Mouse (Mus musculus) CH12.LX (cell line): ENCODE results near the gene Prkag2. TPM values are rescaled to one million over a fixed set of nuclear protein-coding genes. Genes with fewer than 3 reads are reported as not detected.

Experiments
- DNase-seq: peaks from one replicate; pipeline ENCODE4 v3.0.0-alpha.2; 2013; ENCODE audit errors: extremely low read depth
- H3K27ac ChIP-seq: 2 replicates; pipeline ENCODE4 v1.5.1; 2012; ENCODE audit warnings: low read depth, mild to moderate bottlenecking, control low read depth, moderate library complexity; ENCODE audit not compliant: insufficient read depth
- H3K27me3 ChIP-seq: replicated peaks from 2 replicates; pipeline ENCODE3; 2012; ENCODE audit warnings: inconsistent platforms
- H3K36me3 ChIP-seq, 2 experiments: replicated peaks in 1 of 2; 2 replicates each; pipeline versions ENCODE3 to v1.6.1; 2012; ENCODE audit warnings: inconsistent platforms in 1 of 2, low read length in 1 of 2, mild to moderate bottlenecking in 1 of 2, mixed read lengths in 1 of 2, moderate library complexity in 1 of 2; ENCODE audit not compliant: control insufficient read depth in 1 of 2, insufficient read depth in 1 of 2
- H3K4me1 ChIP-seq, 2 experiments: 2 replicates each; pipeline ENCODE4 v1.6.1; 2012; ENCODE audit warnings: inconsistent platforms in 1 of 2, moderate library complexity in 1 of 2; ENCODE audit not compliant: insufficient read depth in 2 of 2, control insufficient read depth in 1 of 2
- H3K4me2 ChIP-seq: 2 replicates; pipeline ENCODE4 v1.6.1; 2012; ENCODE audit warnings: low read depth, mild to moderate bottlenecking, control low read depth; ENCODE audit not compliant: poor library complexity, insufficient read depth, severe bottlenecking
- H3K4me3 ChIP-seq, 3 experiments: fragments of 150-350 bp in 1 of 3; sonication (generic) in 1 of 3; replicated peaks in 1 of 3; 2 replicates each; pipeline versions ENCODE3 to v1.5.1; 2011 to 2012; ENCODE audit warnings: low read depth in 2 of 3, low read length in 2 of 3, mild to moderate bottlenecking in 2 of 3, moderate library complexity in 2 of 3, control low read depth in 1 of 3, improper control_type of control experiment in 1 of 3, inconsistent platforms in 1 of 3, mixed read lengths in 1 of 3; ENCODE audit not compliant: poor library complexity in 1 of 3
- H3K79me2 ChIP-seq: replicated peaks from 2 replicates; pipeline ENCODE4 v1.6.1; 2012; ENCODE audit warnings: mild to moderate bottlenecking, moderate library complexity; ENCODE audit not compliant: control insufficient read depth, poor library complexity, insufficient read depth, severe bottlenecking; ENCODE audit errors: extremely low read depth
- H3K9ac ChIP-seq: 2 replicates; pipeline ENCODE4 v1.6.1; 2012; ENCODE audit warnings: low read depth, mild to moderate bottlenecking, control low read depth, moderate library complexity; ENCODE audit not compliant: insufficient read depth
- H3K9me3 ChIP-seq: replicated peaks from 2 replicates; pipeline ENCODE3; 2012; ENCODE audit warnings: low read length, inconsistent platforms, mixed read lengths
- BHLHE40 ChIP-seq: IDR thresholded peaks from 2 replicates; pipeline ENCODE4 v1.6.1; 2011; ENCODE audit warnings: mild to moderate bottlenecking, low read depth, low read length, improper control_type of control experiment
- CHD1 ChIP-seq: IDR thresholded peaks from 2 replicates; pipeline ENCODE4 v1.6.1; 2012; ENCODE audit warnings: low read depth, low read length, improper control_type of control experiment, inconsistent platforms
- CHD2 ChIP-seq: IDR thresholded peaks from 2 replicates; pipeline ENCODE4 v1.6.1; 2011; ENCODE audit warnings: low read length, improper control_type of control experiment
- CTCF ChIP-seq, 2 experiments: IDR thresholded peaks in 1 of 2; conservative IDR thresholded peaks in 1 of 2; 2 replicates each; pipeline ENCODE4 v1.5.1; 2011 to 2012; ENCODE audit warnings: low read depth in 2 of 2, low read length in 2 of 2, improper control_type of control experiment in 1 of 2, inconsistent platforms in 1 of 2, mild to moderate bottlenecking in 1 of 2, moderate library complexity in 1 of 2
- E2F4 ChIP-seq: IDR thresholded peaks from 2 replicates; pipeline ENCODE4 v1.6.1; 2011; ENCODE audit warnings: low read depth, low read length, improper control_type of control experiment; ENCODE audit not compliant: insufficient replicate concordance
- ETS1 ChIP-seq: conservative IDR thresholded peaks from 2 replicates; pipeline ENCODE4 v1.6.1; 2012; ENCODE audit warnings: low read depth, mild to moderate bottlenecking, inconsistent platforms, low read length, improper control_type of control experiment, moderate library complexity
- GABPA ChIP-seq: IDR thresholded peaks from 2 replicates; pipeline ENCODE4 v1.6.1; 2012; ENCODE audit warnings: low read depth, low read length, improper control_type of control experiment, inconsistent platforms; ENCODE audit not compliant: insufficient replicate concordance
- HCFC1 ChIP-seq: IDR thresholded peaks from 2 replicates; pipeline ENCODE4 v1.6.1; 2012; ENCODE audit warnings: low read depth, mild to moderate bottlenecking, inconsistent platforms, low read length, improper control_type of control experiment
- IRF4 ChIP-seq: IDR thresholded peaks from 2 replicates; pipeline ENCODE4 v1.6.1; 2014; ENCODE audit warnings: low read depth, mild to moderate bottlenecking, inconsistent platforms, low read length, improper control_type of control experiment
- JUN ChIP-seq: IDR thresholded peaks from 2 replicates; pipeline ENCODE4 v1.6.1; 2011; ENCODE audit warnings: low read depth, mild to moderate bottlenecking, low read length, improper control_type of control experiment, moderate library complexity; ENCODE audit not compliant: insufficient read depth
- KAT2A ChIP-seq: IDR thresholded peaks from 2 replicates; pipeline ENCODE4 v1.6.1; 2012; ENCODE audit warnings: low read length, improper control_type of control experiment, inconsistent platforms; ENCODE audit not compliant: insufficient replicate concordance
- MAFK ChIP-seq: IDR thresholded peaks from 2 replicates; pipeline ENCODE4 v1.6.1; 2011; ENCODE audit warnings: low read length, improper control_type of control experiment; ENCODE audit not compliant: insufficient replicate concordance
- MAZ ChIP-seq: IDR thresholded peaks from 2 replicates; pipeline ENCODE4 v1.6.1; 2012; ENCODE audit warnings: low read depth, mild to moderate bottlenecking, inconsistent platforms, low read length, improper control_type of control experiment, moderate library complexity
- MEF2A ChIP-seq: IDR thresholded peaks from 2 replicates; pipeline ENCODE4 v1.6.1; 2014; ENCODE audit warnings: low read depth, mild to moderate bottlenecking, inconsistent platforms, low read length, improper control_type of control experiment, borderline replicate concordance
- MXI1 ChIP-seq: IDR thresholded peaks from 2 replicates; pipeline ENCODE4 v1.6.1; 2011; ENCODE audit warnings: mild to moderate bottlenecking, low read depth, low read length, improper control_type of control experiment
- MYC ChIP-seq: IDR thresholded peaks from 2 replicates; pipeline ENCODE4 v1.6.1; 2011; ENCODE audit warnings: low read depth, mild to moderate bottlenecking, improper control_type of control experiment, low read length
- NRF1 ChIP-seq: IDR thresholded peaks from 2 replicates; pipeline ENCODE4 v1.6.1; 2014; ENCODE audit warnings: low read depth, mild to moderate bottlenecking, inconsistent platforms, low read length, improper control_type of control experiment, moderate library complexity
- POLR2A ChIP-seq: IDR thresholded peaks from 2 replicates; pipeline ENCODE4 v1.6.1; 2011; ENCODE audit warnings: low read depth, mild to moderate bottlenecking, improper control_type of control experiment, low read length
- POLR2AphosphoS2 ChIP-seq: IDR thresholded peaks from 2 replicates; pipeline ENCODE4 v1.6.1; 2011; ENCODE audit warnings: low read depth, low read length, improper control_type of control experiment
- RAD21 ChIP-seq: IDR thresholded peaks from 2 replicates; pipeline ENCODE4 v1.6.1; 2011; ENCODE audit warnings: low read depth, mild to moderate bottlenecking, low read length, improper control_type of control experiment, moderate library complexity
- RCOR1 ChIP-seq: conservative IDR thresholded peaks from 2 replicates; pipeline ENCODE4 v1.6.1; 2012; ENCODE audit warnings: low read depth, mild to moderate bottlenecking, inconsistent platforms, low read length, improper control_type of control experiment
- SIN3A ChIP-seq: IDR thresholded peaks from 2 replicates; pipeline ENCODE4 v1.6.1; 2012; ENCODE audit warnings: low read length, improper control_type of control experiment, inconsistent platforms
- SMC3 ChIP-seq: IDR thresholded peaks from 2 replicates; pipeline ENCODE4 v1.6.1; 2011; ENCODE audit warnings: low read depth, low read length, improper control_type of control experiment
- TBP ChIP-seq: conservative IDR thresholded peaks from 2 replicates; pipeline ENCODE4 v1.6.1; 2011; ENCODE audit warnings: low read depth, low read length, improper control_type of control experiment
- TCF12 ChIP-seq: IDR thresholded peaks from 2 replicates; pipeline ENCODE4 v1.6.1; 2014; ENCODE audit warnings: low read depth, mild to moderate bottlenecking, inconsistent platforms, low read length, improper control_type of control experiment
- USF1 ChIP-seq: IDR thresholded peaks from 2 replicates; pipeline ENCODE4 v1.6.1; 2014; ENCODE audit warnings: low read depth, mild to moderate bottlenecking, inconsistent platforms, low read length, improper control_type of control experiment
- USF2 ChIP-seq: conservative IDR thresholded peaks from 2 replicates; pipeline ENCODE4 v1.6.1; 2011; ENCODE audit warnings: low read depth, low read length, improper control_type of control experiment
- ZC3H11A ChIP-seq: IDR thresholded peaks from 2 replicates; pipeline ENCODE4 v1.6.1; 2012; ENCODE audit warnings: low read depth, mild to moderate bottlenecking, inconsistent platforms, low read length, improper control_type of control experiment
- ZKSCAN1 ChIP-seq: IDR thresholded peaks from 2 replicates; pipeline ENCODE4 v1.6.1; 2012; ENCODE audit warnings: low read depth, inconsistent platforms, low read length, improper control_type of control experiment, borderline replicate concordance
- ZNF384 ChIP-seq: IDR thresholded peaks from 2 replicates; pipeline ENCODE4 v1.6.1; 2012; ENCODE audit warnings: low read depth, low read length, improper control_type of control experiment, inconsistent platforms
- dilution Hi-C: fragments of 300-500 bp; cut with MboI; formaldehyde crosslinking; loops from 2 replicates; pipeline ENCODE4 v1.14.3; 2020; ENCODE audit warnings: low sequenced_read_pairs; ENCODE audit not compliant: extremely low pct_unique_long_range_greater_than_20kb, extremely low pct_ligation_motif_present
- in situ Hi-C: fragments of 300-500 bp; cut with MboI; formaldehyde crosslinking; loops from 3 replicates; pipeline ENCODE4 v1.14.3; 2019; ENCODE audit warnings: low sequenced_read_pairs, low pct_ligation_motif_present, low pct_unique_long_range_greater_than_20kb, mixed read lengths
- polyA plus RNA-seq: library from polyadenylated mRNA; unstranded; fragments of >175 nt; gene quantifications from 2 replicates; pipeline ENCODE4 v1.2.1, GENCODE M21; 2012; ENCODE audit warnings: low read depth; ENCODE audit not compliant: insufficient read length
- total RNA-seq, 2 experiments: library from RNA; depleted of rRNA; stranded (reverse); fragments of 300-350 nt in 1 of 2; fragments of >200 nt in 1 of 2; gene quantifications; 2 replicates each; pipeline ENCODE4 v1.2.3; 2012 to 2014

The Prkag2 gene
- total and polyA plus RNA-seq, 3 experiments = 4.6 to 21.2 (median 8.8) TPM

DNA sequence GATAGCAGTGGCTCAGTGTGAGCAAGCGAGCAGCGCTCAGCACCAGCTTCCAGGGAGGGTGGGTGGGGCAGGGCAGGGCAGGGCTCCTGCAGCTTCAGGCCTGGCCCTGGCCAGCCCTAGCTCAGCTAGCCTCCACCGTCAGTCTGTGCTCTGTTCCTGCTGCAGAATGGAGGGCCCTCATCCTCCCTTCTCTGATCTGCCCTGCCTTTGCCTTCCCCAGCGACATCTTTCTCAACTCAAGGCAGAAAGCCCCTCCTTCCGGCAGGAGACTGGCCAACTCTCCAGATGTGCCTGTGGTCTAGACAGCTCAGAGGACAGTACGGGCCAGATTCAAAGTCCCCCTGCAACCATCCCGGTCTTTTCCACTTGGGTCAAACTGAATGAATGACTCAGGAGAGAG lies 42.0 kb downstream of the Prkag2 start:
- Histone ChIP-seq H3K27ac (no peak overlapping the region), H3K4me2 (no peak overlapping the region), H3K4me3 (no peak overlapping the region), H3K9ac (no peak overlapping the region), H3K9me3 (no peaks in the 10 kb centered on the region), H3K79me2 (no peaks in the 10 kb centered on the region), H3K36me3 (no peaks in the 10 kb centered on the region), H3K4me1 (peaks cover 0 to 26% of the 10 kb centered on the region in 2 experiments; a peak in 3 of 4 replicates), H3K27me3 (no peaks in the 10 kb centered on the region)
- no peak for DNase-seq
- TF ChIP-seq USF1 (no peak), ZKSCAN1 (no peak), MYC (no peak), ETS1 (no peak), NRF1 (no peak), POLR2AphosphoS2 (no peak), SIN3A (no peak), ZNF384 (no peak), GABPA (no peak), RCOR1 (no peak), MXI1 (no peak), POLR2A (no peak), BHLHE40 (no peak), RAD21 (no peak), JUN (no peak), CTCF (conservative IDR thresholded peaks at IDR 0.05 in 1 of 2, IDR thresholded peaks at IDR 0.05 in 1 of 2; ENCODE audit: low read depth in 2 of 2, low read length in 2 of 2) (no peak), USF2 (no peak), TCF12 (no peak), CHD1 (no peak), IRF4 (no peak)
- dilution Hi-C loops (no loop called here), in situ Hi-C loops (no loop called here)

DNA sequence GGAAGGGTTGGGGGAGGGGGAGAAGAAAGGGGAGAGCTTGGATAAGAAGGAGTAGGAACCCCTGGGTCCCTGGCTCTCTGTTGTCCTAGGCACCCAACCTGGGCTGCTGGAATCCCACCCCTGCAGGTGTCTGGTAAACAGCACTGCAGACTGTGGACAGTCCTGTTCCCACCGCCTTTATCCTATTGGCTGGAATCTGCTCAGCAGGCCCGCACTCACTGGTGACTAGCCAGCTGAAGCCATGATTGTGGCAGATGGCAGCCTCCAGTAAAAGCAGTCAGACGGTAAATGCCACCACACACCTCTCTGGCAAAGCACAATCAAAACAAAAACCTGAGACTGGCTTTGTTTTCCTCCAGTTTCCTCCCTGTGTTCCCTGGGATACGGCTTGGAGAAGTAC lies 45.2 kb downstream of the Prkag2 start:
- Histone ChIP-seq H3K4me3 (no peak overlapping the region), H3K27ac (no peak overlapping the region), H3K9me3 (no peaks in the 10 kb centered on the region), H3K4me1 (peaks cover 0 to 29% of the 10 kb centered on the region in 2 experiments; a peak in 2 of 4 replicates), H3K36me3 (no peaks in the 10 kb centered on the region), H3K27me3 (no peaks in the 10 kb centered on the region), H3K9ac (no peak overlapping the region), H3K79me2 (no peaks in the 10 kb centered on the region), H3K4me2 (no peak overlapping the region)
- dilution Hi-C loops (no loop called here), in situ Hi-C loops (no loop called here)
- TF ChIP-seq TBP = no peak
- TF ChIP-seq MAFK = no peak
- no peak for TF ChIP-seq BHLHE40
- no peak for TF ChIP-seq TCF12
- no peak for TF ChIP-seq CTCF (conservative IDR thresholded peaks at IDR 0.05 in 1 of 2, IDR thresholded peaks at IDR 0.05 in 1 of 2; ENCODE audit: low read depth in 2 of 2, low read length in 2 of 2)
- no peak for TF ChIP-seq ZC3H11A
- TF ChIP-seq MXI1 = no peak
- no peak for TF ChIP-seq ETS1
- no peak for TF ChIP-seq CHD1
- no peak for TF ChIP-seq CHD2
- TF ChIP-seq MAZ = no peak
- no peak for TF ChIP-seq E2F4
- no peak for TF ChIP-seq ZNF384
- no peak for TF ChIP-seq SMC3
- TF ChIP-seq HCFC1 = no peak
- no peak for TF ChIP-seq KAT2A
- no peak for TF ChIP-seq ZKSCAN1
- TF ChIP-seq MEF2A = no peak
- TF ChIP-seq GABPA = no peak
- DNase-seq = no peak
